Mouse (Mus musculus) retina, postnatal 7 days (tissue): ENCODE measurements around the gene Cnrip1.
"Not testable (repeated sequence)": the region's sequence is repeated elsewhere in the genome, so short reads cannot be mapped to it uniquely, and the experiment has no call there.

Experiments used
- DNase-seq: peaks from one replicate; pipeline ENCODE4 v3.0.0-alpha.2; 2012; ENCODE audit warnings: low read depth, low spot score

Cnrip1 gene

DNA sequence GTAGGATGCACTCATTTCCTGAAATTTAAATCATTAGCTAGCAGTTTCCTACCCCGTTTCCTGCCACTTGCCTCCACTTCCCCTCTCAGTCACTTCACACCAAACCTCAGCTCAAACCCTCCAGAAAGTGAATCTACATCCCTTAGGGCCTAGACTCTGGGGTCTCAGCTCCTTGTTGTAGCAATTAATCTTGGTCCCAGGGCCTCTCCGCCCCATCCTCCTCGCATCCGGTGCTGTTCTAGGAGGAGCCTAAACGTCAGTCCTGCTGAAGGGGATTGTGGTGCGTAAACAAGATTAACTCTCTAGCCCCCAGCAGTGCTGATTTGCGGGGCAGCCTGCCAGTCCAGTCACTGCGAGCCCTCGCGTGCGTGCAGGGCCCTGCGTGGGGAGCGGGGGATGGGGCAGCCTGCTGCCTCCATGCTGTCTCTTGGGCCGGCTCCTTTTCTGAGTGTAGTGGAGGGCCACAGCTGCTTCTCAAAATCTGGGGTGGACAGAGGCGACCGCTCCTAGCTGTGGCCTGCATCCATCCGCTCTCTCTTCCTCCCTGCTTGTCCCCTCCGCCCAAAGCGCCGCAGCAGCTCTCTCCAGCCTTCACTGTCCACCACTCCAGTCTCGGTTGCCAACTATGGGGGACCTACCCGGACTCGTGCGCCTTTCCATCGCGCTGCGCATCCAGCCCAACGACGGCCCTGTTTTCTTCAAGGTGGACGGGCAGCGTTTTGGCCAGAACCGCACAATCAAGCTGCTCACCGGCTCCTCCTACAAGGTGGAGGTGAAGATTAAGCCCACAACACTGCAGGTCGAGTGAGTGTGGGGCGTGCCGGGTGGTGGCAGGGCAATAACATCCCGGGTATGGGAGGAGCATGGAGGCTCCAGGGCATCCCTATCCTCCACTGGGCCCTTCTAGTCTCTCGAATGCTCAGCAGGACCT lies at the start of gene Cnrip1, which contains the start of gene Plek:
Gene Cnrip1 (plus strand): TSS at position 42 of the 931 bp plus-strand sequence.
Gene Plek (minus strand): TSS at position 837 of the 931 bp plus-strand sequence.
- DNase-seq, result peak; percentile 74

DNA sequence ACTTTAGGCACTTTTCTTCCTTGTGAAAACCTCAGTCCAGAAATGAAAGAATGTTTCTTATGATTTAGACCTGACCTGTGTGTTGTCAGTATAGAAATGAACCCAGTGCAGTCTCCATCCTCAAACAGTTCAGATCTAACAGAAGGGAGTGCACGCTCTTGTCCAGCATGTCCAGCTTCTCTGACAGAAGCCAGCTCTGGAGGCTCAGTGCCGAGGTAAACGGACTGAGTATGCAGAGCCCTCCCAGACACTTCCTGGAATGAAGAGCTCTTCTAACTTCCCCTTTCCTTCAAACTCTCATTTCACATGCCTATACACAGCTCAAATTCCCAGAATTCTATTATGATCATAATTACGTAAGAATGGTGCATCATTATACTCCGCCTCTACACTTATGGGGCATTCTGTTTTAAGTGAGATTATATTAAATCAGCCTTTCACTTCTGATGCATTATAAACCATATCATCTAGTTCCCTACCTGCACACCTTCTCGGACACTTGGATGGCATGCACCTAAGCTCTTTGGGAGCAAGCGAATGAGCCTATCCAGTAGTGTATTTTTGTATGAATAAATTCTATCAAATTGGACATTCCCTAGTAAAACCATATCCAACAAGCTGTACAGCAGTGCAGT lies 48.5 kb upstream of the Cnrip1 start:
- no peak for DNase-seq

DNA sequence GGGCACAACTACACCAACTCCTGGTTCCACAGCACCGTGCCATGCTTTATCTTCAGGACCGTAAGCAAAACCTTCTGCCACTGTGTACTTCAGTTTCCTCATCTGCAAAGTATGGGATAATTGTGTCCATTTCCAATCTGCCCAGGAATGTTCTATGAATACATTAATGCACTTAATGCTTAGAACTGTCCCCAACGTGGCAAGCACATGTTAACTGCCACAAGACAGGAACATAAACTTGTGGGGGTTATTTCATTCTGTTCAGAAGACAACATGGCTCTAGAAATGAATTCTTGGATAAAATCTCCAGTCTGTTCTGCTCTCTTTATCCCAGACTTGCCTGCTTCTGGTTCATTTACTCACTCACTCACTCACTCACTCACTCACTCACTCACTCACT lies 47.6 kb upstream of the Cnrip1 start:
- no peak for DNase-seq

DNA sequence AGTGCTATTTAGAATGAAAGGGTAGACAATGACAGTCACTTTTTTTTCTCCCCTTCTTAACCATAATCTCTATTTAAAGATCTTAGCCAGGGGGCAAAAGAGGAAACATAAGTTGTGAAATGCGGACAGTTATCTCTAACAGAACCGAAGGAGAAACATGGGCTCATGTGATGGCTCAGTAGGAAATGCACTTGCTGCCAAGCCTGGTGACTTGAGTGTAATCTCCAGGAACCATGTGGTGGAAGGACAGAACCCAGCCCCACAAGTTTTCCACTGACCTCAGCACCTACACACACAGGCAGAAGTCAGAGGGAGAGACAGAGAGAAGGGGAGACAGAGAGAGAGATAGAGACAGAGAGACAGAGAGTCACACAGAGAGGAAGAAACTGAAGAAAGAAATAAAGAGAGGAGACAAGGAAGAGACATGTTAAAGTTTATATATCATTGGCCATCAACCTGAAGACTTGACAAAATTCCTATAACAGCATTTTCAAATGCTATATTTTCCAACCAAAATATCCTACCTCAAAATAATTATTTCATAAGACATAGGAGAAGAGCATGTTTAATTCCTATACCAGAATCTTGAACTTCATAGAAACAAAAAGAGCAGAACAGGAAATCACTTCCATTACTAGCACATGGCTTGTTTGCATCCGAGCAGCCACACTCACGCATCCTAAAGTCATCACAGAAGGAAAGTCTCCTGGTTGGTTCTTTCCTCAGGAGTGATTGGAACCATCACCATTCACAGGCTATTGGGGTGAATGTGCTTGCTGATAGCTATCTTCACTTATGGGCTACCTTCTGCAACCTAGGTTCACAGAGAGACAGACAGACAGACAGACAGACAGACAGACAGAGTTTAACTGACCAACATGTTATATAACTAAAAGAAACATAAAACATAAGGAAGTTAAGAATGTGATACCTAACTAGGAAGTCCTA lies 46.2 kb upstream of the Cnrip1 start:
- DNase-seq, result no peak

DNA sequence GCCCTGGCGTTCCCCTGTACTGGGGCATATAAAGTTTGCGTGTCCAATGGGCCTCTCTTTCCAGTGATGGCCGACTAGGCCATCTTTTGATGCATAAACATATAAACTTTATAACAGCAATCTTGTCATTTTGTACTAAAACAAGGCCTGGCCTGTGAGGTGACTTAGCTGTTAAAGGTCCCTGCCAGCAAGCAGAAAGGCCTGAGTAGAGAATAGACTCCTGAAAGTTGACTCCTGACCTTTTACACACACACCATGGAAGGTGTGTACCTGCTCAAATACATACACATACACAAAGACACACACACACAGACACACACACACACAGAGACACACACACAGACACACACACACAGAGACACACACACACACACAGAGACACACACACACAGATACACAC lies 44.9 kb upstream of the Cnrip1 start:
- DNase-seq, result not testable (repeated sequence)

DNA sequence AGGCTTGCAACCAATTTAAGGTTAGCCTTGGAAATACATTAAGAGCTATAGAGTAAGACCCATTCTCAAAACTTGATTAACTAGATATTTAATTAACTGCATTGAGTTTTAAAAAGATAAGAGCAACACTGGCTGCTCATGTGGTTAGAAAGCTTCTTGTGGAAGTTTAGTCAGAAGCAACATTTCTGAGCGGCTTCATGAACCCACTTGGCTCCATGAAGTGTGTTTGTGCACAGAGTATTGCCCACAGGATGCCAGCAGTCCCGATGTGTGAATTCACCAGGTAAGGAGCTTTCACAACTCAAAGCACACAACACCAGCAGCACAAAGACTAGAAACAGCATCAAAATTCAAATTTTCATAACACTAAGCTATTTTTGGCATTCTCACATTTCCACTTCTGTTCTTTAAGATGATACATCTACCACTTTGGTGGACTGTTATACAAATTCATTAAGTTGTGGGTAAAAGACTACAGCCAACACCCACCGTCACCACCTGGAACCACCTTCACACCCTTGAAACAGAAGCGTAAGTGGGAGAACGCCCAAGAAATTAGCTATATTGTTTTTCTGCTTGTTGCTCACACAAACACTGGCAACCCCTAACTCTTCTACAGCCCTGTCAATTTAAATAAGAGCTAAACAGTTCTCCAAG lies 43.7 kb upstream of the Cnrip1 start:
- DNase-seq, result no peak

DNA sequence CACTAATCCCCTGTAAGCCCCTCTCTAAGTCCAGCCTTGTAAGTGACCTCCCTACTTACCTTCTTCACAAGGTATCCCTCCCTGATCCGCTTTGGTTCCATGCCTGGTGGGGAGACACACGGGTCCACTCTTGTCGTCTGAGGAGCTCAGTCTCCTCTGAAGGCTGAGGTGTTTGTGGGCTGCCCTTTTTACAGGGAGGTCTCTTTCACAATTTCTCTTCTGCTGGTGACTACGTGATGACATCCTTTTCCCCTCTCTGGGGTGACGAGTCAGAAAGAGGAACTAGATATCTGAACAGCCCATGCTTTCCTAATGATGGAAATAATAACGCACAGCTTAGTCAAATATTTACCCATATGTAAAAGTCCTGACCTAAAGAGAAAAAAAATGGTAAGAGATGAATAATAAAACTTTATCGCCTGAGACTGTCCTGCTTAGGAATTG lies 42.9 kb upstream of the Cnrip1 start:
- DNase-seq, result no peak

DNA sequence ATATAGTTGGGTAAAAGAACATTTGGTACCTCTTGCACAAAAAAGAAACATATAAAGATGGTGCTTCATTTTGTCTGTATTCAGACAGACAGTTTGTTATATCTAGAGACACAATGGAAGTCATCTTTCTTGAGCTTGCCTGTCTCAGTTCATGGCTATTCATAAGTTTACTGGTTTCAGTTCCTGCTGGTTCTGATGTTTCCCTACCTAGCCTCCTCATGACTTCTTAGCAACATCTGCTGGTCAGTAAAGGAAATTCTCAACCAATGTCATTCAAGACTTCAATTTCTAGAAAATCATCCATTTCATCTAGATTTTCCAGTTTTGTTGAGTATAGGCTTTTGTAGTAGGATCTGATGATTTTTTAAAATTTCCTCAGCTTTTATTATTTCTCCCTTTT lies 38.4 kb upstream of the Cnrip1 start:
- no peak for DNase-seq

DNA sequence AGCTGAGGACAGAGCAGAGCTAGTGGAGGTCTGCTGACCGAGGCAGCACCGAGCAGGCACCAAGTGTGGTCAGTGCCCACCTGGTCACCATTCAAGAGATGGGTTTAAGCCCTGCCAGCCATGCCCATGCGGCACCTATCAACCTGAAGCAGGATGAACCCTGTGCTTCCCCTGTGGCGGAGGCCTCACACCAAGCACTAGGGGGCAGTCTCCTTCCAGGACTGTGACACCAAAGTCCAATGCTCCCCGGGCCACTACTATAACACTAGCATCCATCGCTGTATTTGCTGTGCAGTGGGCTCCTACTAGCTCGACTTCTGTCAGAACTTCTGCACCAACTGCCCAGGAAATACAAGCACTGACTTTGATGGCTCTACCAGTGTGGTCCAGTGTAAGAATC lies 32.1 kb upstream of the Cnrip1 start:
- DNase-seq, result no peak

DNA sequence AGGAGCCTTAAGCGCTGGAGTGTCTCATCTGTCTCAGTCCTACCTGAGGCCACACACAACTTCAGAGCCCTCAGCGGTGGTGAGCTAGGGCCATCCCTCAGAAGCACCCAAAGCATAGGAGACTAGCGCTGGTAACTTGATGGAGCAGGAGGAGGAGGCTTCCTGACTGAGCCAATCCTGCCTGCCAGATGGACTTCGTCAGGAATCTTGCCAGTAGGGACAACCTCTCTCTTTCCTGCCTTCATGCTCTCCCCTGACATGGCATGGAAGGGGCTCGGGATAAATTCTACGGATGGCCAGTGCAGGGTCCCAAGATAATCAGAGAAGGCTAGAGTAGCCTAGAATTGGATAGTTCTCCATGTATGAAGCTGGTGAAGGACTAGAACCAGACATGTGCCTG lies 28.2 kb upstream of the Cnrip1 start:
- no peak for DNase-seq

DNA sequence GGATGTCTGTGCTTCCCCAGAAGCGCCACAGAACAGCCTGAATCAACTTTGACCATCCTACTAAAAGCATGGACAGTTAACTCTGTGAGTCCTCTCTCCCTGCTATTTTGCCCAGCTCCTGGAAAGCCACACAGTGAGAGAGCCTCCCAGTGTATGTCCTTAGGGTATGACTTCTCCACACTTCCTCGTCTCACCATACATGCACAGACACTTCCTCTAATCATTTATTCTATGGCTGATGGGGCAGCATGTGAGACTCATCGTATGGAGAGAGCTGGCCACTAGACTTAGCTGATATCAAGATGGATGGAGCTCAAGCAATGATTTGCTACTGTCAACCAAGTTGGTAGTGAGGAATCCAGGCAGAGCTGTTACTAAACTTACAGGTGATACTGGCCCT lies 27.4 kb upstream of the Cnrip1 start:
- DNase-seq, result no peak

DNA sequence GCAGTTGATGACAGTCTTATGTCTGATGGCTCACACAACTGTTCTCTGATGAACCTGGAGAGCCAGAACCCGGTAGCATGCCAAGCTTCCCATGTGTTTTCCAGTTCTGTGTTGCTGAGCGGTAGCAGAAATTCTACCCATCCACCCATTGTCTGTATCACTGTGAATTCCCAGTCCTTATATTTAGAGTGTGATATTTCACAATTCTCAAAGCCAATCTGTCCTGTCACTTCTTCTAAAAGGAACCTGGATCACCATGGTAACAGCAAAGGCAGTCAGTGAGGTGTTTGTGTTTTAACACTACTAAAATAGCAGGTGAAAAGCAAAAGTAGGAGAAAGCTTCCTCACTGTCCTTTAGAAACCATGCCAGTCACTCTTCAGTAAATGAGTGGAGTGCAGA lies 5.6 kb upstream of the Cnrip1 start:
- no peak for DNase-seq

DNA sequence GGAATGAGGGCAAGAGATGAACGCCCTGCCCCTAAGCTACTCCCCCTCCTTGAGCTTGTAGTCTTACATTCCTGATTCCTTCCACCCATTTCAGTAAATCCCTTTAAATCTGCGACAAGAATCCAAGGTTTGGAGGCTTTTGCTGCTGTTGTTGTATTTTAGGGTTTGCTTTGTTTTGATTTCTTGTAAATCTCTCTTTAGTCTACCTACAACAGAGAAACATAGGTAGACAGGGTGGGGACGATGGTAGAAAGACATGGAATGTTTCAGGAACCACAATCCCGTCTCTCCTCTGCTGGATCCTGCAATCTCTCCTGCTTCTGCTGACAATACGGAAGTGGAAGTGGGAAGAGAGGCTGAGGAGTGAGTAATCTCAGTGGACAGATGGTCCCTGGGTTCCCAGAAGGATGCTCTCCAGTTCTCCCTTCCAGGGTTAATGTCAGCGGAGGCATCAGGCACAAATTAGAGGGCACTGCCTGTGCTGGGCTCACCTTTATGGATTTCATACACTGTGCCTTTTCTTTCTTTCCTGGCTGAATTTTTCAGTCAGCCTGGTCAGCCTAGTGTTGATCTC lies 1.2 kb downstream of the Cnrip1 start:
- peak; percentile 9 for DNase-seq

DNA sequence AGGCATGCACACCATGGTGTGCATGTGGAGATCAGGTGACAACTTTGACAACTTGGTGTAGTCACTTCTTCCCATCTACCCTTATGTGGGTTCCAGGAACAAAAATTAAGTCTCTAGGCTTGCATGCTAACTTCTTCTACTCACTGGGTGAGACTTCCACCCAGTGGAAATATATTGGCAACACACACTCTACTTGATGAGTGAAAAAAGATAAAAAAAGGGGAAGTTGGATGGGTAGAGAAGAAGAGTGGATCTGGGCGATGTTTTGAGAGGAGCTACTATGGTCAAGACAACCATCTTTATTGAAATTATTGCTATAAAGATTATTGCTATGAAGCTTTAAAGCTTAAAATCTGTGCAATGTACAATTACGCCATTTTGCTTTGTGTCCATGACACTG lies 18.0 kb downstream of the Cnrip1 start:
- not testable (repeated sequence) for DNase-seq

DNA sequence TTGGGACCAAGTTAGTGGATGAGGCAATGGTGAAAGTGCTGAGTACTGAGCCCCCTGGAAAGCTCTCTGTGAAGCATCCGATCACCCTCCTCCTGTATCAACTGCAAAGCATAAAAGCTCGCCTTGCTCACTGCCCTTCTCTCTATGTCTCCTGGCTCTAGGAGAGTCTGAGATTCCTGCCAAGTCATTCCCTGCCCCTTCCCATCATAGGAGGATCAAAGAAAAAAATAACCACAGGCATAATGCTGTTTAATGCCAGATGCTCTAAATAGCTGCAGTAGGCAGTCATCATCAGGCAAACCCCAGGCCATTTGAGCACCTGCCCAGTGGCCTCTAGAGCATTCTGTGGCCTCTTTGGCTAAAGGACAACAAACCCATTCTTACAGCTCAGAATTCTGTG lies 24.3 kb downstream of the Cnrip1 start:
- DNase-seq, result no peak

DNA sequence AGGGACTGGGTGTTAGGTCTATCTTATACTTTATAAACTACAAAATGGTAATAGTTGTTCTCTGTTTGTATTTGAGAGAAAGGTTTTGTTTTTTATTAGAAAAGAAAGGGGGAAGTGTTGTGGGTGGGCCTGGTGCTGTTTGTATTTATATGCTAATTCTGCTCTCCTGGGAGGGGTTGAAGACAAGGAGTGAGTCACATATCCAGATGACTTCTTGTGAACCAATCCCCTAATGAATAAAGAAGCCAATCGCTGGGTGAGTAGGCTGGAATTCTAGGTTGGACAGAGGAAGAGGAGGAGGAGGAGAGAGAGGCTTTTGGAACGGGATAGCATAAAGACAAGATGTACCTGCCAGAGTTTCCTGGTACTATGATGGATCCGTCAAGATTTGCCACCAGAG lies 30.7 kb downstream of the Cnrip1 start:
- DNase-seq, result no peak

DNA sequence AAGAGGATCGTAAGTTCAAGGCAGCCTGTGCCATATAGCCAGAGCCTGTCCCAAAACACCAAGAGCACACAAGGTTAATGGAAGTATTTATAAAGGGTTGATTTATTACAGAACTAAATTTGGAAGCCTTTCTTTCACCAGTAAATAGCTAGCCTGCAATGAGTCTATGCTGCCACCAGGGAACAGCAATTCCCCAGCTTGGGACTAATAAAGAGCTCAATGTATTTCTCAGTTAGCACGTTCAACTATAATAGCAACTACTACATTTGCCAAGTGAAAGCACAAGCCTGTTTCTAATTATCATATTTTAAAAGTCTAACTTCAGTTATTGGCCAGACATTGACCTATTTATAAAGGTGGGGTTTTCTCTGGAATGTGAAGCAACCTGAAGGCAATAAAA lies 31.6 kb downstream of the Cnrip1 start:
- DNase-seq, result peak; percentile 4

DNA sequence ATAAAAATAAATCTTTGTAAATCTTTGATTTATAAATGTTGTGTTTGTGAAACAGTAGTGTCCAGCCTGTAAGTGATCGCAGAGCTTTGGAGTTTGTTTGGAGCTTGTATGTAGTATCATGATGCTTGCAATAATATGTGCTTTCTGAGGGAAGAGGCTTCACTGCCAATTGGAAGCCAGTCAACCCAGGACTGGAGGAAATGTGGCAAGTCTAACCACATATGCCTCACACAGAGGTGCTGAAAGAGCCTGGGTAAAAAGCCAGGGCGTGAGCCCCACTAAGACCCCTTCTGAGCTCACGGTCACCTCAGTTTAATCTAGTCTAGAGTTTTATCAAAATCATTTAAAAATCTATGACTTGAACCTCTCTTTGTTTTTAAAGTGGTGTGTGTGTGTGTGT lies 32.1 kb downstream of the Cnrip1 start:
- no peak for DNase-seq

DNA sequence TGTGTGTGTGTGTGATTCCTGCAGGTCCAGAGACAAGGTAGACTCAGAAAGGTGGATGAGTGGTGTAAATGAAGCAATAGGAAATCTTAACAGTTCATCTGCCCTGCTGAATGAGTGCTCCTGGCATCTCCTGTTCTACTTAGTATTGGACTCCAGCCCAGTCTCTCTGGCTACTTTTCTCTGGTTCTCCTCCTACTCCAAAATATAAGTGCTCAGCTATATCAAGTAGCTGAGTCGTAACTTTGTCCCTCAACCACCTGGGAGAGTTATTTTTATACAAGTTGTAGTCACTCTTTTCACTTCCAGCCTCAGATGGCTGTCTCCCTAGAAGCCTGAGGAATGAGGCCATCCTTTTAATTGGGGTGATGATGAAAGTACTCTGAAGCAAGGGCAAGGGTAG lies 32.5 kb downstream of the Cnrip1 start:
- no peak for DNase-seq

DNA sequence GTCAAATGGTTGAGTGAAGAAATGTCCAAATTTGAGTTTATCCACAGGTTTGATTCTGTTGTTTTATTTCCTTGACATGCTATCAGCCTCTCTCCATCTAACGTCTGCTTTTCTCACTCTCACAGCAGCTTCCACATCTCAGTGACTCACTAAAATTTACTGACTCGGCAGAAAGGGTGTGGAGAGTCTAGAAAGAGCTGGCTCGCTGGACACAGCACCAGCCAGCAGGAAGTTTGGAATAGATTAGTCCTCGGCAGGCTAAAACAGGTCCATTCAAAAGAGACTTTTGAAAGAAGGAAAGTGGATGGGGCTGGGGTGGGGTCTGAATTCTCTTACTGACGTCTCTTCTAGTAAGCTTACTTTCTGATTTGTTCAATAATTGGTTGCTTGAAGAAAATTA lies 34.7 kb downstream of the Cnrip1 start:
- no peak for DNase-seq

DNA sequence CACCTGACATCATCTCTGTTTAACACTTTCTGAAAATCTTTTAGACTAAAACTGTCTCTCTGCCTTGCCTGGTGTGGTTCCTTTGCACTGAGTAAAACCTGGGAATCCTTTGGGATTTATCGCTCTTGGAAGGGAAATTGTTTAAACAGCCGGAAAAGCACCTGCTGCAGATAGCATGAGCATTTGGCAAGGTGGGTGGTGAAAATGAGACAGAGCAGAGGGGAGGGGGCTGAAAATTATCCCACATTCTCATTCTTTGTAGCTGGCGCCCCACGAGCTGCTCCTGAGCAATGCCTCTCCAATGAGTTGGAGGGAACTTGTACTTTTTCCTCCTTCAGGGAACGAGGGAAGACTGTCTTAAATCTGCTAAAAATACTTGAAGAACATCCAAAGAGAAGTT lies 55.5 kb downstream of the Cnrip1 start:
- DNase-seq, result no peak
